Mouse (Mus musculus): ENCODE results near the gene Fpr3.
"Not testable (repeated sequence)": the region's sequence is repeated elsewhere in the genome, so short reads cannot be mapped to it uniquely, and the experiment has no call there.

Fpr3 gene

GRCm38 (mm10) chr17:17883840-17884239 lies 3.8 kb upstream of the Fpr3 start, which contains the start of gene Fpr1:
Fpr1 (minus strand) TSS chr17:17883940.
- DNase-seq: no peak

DNA sequence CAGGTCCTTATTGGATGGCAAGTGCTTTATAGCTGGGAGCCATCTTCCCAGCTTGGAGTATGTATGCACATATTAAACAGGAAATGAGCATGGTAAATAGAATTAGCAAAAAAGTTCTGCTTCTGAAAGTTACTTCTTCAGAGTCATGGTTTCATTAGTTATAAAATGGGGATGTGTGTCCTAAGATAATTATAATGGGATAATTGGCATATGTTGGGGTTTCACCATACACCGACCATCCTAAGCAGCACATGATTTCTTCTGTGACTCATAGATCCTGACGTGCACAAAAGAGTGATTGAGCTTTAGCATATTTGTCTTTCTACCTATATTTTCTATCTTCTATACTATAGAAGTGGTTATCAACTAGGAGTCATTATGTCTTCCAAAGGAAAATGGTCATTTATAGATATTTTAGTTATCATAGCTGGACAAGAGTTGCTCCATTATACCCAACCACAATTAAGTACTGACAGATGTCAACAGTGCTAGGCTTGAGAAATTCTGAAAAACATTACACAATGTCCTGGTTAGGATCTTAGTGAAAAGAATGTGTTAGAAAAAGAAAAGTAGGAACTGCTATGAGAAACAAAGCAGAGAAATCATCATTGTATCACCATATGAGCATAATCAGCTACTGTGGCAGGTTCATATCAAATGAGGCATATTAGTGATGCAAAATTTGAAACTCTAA lies 2.2 kb downstream of the Fpr3 start:
- DNase-seq: no peak

DNA sequence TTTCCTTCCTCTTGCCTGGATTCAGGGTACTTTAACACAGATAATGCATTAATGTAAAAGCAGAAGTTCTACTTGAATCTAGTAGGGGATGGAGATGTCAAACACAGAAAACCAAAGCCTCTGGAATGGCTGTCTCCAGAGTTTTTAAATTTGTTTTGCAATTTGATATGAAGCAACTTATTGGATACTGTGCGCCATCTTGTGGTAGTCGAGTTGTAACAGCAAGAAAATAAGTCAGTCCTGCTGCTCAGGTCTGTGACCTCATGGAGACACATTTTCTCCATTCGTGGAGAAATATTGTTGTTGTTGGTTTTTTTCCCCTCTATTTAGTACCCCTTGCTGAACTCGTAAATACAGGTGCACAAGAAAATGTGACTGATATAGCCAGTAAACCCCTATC lies 8.4 kb downstream of the Fpr3 start:
- DNase-seq: no peak

DNA sequence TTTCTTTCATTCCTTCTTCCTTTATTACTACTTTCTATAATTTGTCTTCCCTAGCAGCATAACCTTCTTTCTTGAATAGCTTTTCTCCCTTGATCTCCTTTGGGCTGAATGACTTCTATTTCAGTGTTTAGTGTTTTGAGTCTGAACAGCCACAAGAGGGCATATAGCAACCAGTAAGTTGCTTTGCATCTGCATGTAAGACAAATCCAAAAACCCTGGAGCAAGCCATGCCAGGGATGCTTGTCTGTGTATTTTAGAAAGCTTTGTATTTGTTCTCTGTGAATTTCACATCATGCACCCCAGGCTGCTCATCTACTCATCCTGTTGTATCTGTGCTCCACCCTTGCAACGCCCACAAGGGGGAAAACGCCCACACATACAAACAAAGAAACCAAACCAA lies 11.6 kb downstream of the Fpr3 start:
- peak; percentile 8 for DNase-seq

- no peak for DNase-seq
Measured at GRCm38 (mm10) chr17:17900768-17901167, 13.1 kb downstream of the Fpr3 start.

DNA sequence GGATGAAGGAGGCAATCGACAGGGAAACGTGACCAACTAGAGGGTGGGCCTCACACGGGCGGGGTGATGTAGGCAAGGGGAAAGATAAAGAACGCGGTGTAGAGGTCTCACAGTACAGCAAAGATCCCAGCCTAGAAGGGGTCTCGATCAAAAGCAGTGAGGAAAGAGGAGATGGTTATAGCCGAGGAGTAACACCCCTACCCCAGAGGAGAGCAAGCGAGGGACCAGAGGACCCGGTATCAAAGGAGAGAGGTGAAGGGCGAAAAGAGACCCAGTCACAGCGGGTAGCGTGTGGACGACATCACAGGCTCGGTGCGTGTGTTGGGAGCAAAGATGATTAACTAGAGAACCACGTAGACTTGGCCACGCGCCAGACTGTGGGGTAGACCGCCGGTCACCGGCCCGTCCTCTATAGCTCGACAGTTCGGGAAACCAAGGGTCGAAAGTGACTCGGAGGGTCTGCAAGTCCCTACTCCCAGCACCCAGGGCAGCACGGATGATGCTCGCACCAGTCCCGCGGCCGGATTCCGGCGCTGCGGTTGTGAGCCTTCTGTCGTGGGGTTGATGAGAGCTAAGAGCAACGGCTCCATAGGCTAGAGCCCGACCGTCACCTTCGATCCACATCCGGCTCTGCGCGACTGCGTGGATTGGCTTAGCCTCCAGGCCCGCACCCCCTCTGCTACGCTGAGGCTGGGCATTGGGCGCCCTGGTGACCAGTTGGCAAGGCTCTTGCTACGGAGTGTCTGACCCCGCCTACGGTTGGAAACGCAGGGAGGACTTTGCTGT lies 22.2 kb downstream of the Fpr3 start:
- DNase-seq: peak; percentile 91

GRCm38 (mm10) chr17:17912618-17913017 lies 25.0 kb downstream of the Fpr3 start:
- not testable (repeated sequence) for DNase-seq

- no peak for DNase-seq
Measured at GRCm38 (mm10) chr17:17917376-17917775, 29.7 kb downstream of the Fpr3 start.

GRCm38 (mm10) chr17:17917782-17918181 lies 30.1 kb downstream of the Fpr3 start:
- DNase-seq: no peak

DNA sequence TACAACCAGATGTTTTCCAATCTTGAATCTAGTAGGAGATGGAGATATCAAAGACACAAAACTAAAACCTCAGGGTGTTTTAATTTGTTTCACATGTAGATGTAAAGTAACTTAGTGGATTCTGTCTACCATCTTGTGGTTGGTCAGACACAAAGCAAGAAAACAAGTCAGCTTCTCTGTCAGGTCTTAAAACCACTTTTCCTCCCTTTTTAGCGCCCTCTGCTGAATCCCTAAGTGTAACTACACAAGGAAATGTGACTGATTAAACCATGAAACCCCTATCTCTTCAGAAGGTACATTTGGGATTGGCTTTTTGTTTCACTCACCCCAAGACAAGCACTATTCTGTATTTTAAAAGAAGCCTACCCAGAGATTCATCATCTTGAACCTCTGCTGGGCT lies 85.8 kb downstream of the Fpr3 start:
- DNase-seq: no peak

- DNase-seq: not testable (repeated sequence)
Measured at GRCm38 (mm10) chr17:17981232-17981631, 93.6 kb downstream of the Fpr3 start.

GRCm38 (mm10) chr17:18004752-18005151 lies 117.1 kb downstream of the Fpr3 start:
- DNase-seq: no peak

Data from layer of hippocampus, adult 9-11 months (tissue).